8 mouse cellular contexts compared by ENCODE assay signal in the genomic region with DNA sequence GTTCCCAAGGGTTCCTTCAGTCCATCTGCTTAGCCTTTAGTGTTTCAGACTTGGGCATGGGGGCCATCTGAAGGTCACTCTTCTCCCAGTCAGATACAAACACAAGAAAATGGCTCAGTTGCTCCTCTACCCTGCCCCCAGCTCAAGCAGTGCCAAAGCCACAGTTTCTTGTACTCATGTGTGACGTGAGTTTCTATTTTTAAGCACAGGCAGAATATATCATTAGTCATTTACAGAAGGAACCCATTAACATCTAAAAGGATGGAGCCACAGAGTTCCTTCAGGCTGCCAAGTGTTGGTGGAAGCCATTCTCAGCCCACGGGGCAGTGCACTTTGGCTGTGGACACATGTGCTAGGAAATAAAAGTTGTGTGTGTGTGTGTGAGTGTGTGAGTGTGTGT.
DNase-seq lines count a peak whose midpoint lies in the region; ATAC-seq lines count a peak whose summit lies in the region.

No protein-coding gene starts in this region.

- H3K4me1 ChIP-seq in hindbrain, embryonic 15.5 days (replicated peaks), result no peaks in the 10 kb centered on the region; the same call in 1 of the 2 replicates
- H3K4me1 ChIP-seq in hindbrain, embryonic 11.5 days (replicated peaks; ENCODE audit: control insufficient read depth, insufficient read depth, low read length), result no peaks in the 10 kb centered on the region
- peaks cover 3% of the 10 kb centered on the region; the same call in 1 of the 2 replicates for H3K4me1 ChIP-seq in intestine, embryonic 15.5 days (replicated peaks)
- H3K4me1 ChIP-seq in midbrain, embryonic 13.5 days (replicated peaks), result no peaks in the 10 kb centered on the region

- no peak overlapping the region for H3K27ac ChIP-seq in hindbrain, embryonic 15.5 days (replicated peaks)
- H3K27ac ChIP-seq in hindbrain, embryonic 11.5 days (ENCODE audit: low read depth, low read length), result no peak overlapping the region
- no peak overlapping the region for H3K27ac ChIP-seq in intestine, embryonic 15.5 days
- peak overlapping the region; percentile 68 for H3K27ac ChIP-seq in macrophage
- no peak overlapping the region for H3K27ac ChIP-seq in midbrain, embryonic 13.5 days

- peaks cover 2% of the 10 kb centered on the region; the same call in 1 of the 2 replicates for H3K9me3 ChIP-seq in hindbrain, embryonic 15.5 days
- H3K9me3 ChIP-seq in hindbrain, embryonic 11.5 days (ENCODE audit: control insufficient read depth, low read length), result no peaks in the 10 kb centered on the region; the same call in 1 of the 2 replicates
- no peaks in the 10 kb centered on the region for H3K9me3 ChIP-seq in intestine, embryonic 15.5 days
- peaks cover 5% of the 10 kb centered on the region; the same call in 1 of the 2 replicates for H3K9me3 ChIP-seq in midbrain, embryonic 13.5 days

- H3K36me3 ChIP-seq in hindbrain, embryonic 15.5 days, result peaks cover 7% of the 10 kb centered on the region
- H3K36me3 ChIP-seq in hindbrain, embryonic 11.5 days (ENCODE audit: control insufficient read depth, insufficient read depth, low read length), result no peaks in the 10 kb centered on the region
- no peaks in the 10 kb centered on the region for H3K36me3 ChIP-seq in intestine, embryonic 15.5 days
- no peaks in the 10 kb centered on the region for H3K36me3 ChIP-seq in macrophage (ENCODE audit: inconsistent target)
- H3K36me3 ChIP-seq in midbrain, embryonic 13.5 days, result peaks cover 12% of the 10 kb centered on the region

- no peak overlapping the region for H3K4me3 ChIP-seq in hindbrain, embryonic 15.5 days
- no peak overlapping the region for H3K4me3 ChIP-seq in hindbrain, embryonic 11.5 days (ENCODE audit: low read depth, low read length)
- H3K4me3 ChIP-seq in intestine, embryonic 15.5 days (replicated peaks), result no peak overlapping the region
- H3K4me3 ChIP-seq in macrophage (ENCODE audit: inconsistent target), result no peak overlapping the region
- no peak overlapping the region for H3K4me3 ChIP-seq in midbrain, embryonic 13.5 days (replicated peaks)

- H3K9ac ChIP-seq in hindbrain, embryonic 15.5 days, result no peak overlapping the region
- H3K9ac ChIP-seq in hindbrain, embryonic 11.5 days (ENCODE audit: low read depth, low read length), result no peak overlapping the region
- no peak overlapping the region for H3K9ac ChIP-seq in intestine, embryonic 15.5 days
- H3K9ac ChIP-seq in midbrain, embryonic 13.5 days (replicated peaks), result no peak overlapping the region

- DNase-seq in hindbrain, embryonic 11.5 days (ENCODE audit: low spot score), result no peak
- DNase-seq in adipocyte (ENCODE audit: low spot score), result peak; percentile 89
- DNase-seq in frontal cortex, postnatal 36 days (ENCODE audit: low spot score in 2 of 2), result peak; percentile 23 to 28
- no peak for DNase-seq in thymus, postnatal 25 days

- H3K79me2 ChIP-seq in macrophage (ENCODE audit: inconsistent target), result no peaks in the 10 kb centered on the region

- H3K4me2 ChIP-seq in hindbrain, embryonic 15.5 days, result no peak overlapping the region
- H3K4me2 ChIP-seq in hindbrain, embryonic 11.5 days (replicated peaks; ENCODE audit: low read depth, low read length), result no peak overlapping the region
- H3K4me2 ChIP-seq in intestine, embryonic 15.5 days (replicated peaks), result no peak overlapping the region
- H3K4me2 ChIP-seq in midbrain, embryonic 13.5 days (replicated peaks), result no peak overlapping the region

- WGBS in hindbrain, embryonic 15.5 days, result 27% methylated on average over 2 of the region's 2 CpGs
- WGBS in hindbrain, embryonic 11.5 days, result 49% methylated on average over 2 of the region's 2 CpGs
- 27% methylated on average over 2 of the region's 2 CpGs for WGBS in intestine, embryonic 15.5 days
- 0% methylated on average over 2 of the region's 2 CpGs for whole genome bisulfite sequencing in macrophage (ENCODE audit: missing documents)
- WGBS in midbrain, embryonic 13.5 days, result 53% methylated on average over 2 of the region's 2 CpGs

- no peaks in the 10 kb centered on the region for H3K27me3 ChIP-seq in hindbrain, embryonic 15.5 days
- H3K27me3 ChIP-seq in hindbrain, embryonic 11.5 days (ENCODE audit: control insufficient read depth, insufficient read depth, low read length), result no peaks in the 10 kb centered on the region
- no peaks in the 10 kb centered on the region for H3K27me3 ChIP-seq in intestine, embryonic 15.5 days (replicated peaks)
- no peaks in the 10 kb centered on the region for H3K27me3 ChIP-seq in midbrain, embryonic 13.5 days

- ATAC-seq in hindbrain, embryonic 15.5 days (ENCODE audit: low FRiP score, low read depth), result peak; percentile 56; the same call in 1 of the 2 replicates
- ATAC-seq in hindbrain, embryonic 11.5 days (ENCODE audit: low FRiP score), result no peak
- ATAC-seq in intestine, embryonic 15.5 days, result peak; percentile 73
- ATAC-seq in midbrain, embryonic 13.5 days, result no peak

Comparison
In these comparisons a context has a peak if more than half of its experiments do, and no peak if none do; other contexts are left out.
1. ATAC-seq: peak in hindbrain, embryonic 15.5 days (single experiment) and intestine, embryonic 15.5 days (single experiment); none in hindbrain, embryonic 11.5 days (single experiment) and midbrain, embryonic 13.5 days (single experiment).
2. DNase-seq: peak in adipocyte (single experiment) and frontal cortex, postnatal 36 days (2 of 2); none in hindbrain, embryonic 11.5 days (single experiment) and thymus, postnatal 25 days (single experiment).